Mouse (Mus musculus): ENCODE measurements around the gene Hao2. TPM values are rescaled to one million over a fixed set of nuclear protein-coding genes. Genes with fewer than 3 reads are reported as not detected.

Gene Hao2
- 134 and 139 TPM in 2 replicates for polyA plus RNA-seq (2015; fragmentation: Nextera tagmentation; extraction: Ambion mirVana)

- no peak within 1 kb of the TSS for H3K4me3 ChIP-seq (replicated peaks; ENCODE audit: low read depth, low read length)
- DNase-seq (ENCODE audit: low spot score) (peak; percentile 38), ATAC-seq (replicated peaks; ENCODE audit: low FRiP score, low read depth) (peak; percentile 67; the same call in 1 of the 2 replicates)
- H3K9me3 ChIP-seq (replicated peaks; ENCODE audit: low read length) = no peaks in the 10 kb centered on the region
- no peak for TF ChIP-seq CTCF (IDR thresholded peaks at IDR 0.05; ENCODE audit: low read depth)
- peak within 1 kb of the TSS; percentile 30 for H3K4me2 ChIP-seq (ENCODE audit: low read length)
- H3K4me1 ChIP-seq (replicated peaks; ENCODE audit: insufficient read depth, low read length) = no peaks in the 10 kb centered on the region
- no peak within 1 kb of the TSS for H3K9ac ChIP-seq (ENCODE audit: low read depth, low read length)
- 39% methylated on average over 3 of the region's 3 CpGs for WGBS
- H3K36me3 ChIP-seq (ENCODE audit: insufficient read depth, low read length) = no peaks in the 10 kb centered on the region
- no peaks in the 10 kb centered on the region for H3K27me3 ChIP-seq (ENCODE audit: insufficient read depth, low read length)
- peak within 1 kb of the TSS; percentile 77 for H3K27ac ChIP-seq
These were observed at the start of gene Hao2 for GRCm38 (mm10) chr3:98893057-98893772. Hao2 (minus strand) TSS chr3:98893239.

- no peaks in the 10 kb centered on the region for H3K4me1 ChIP-seq (replicated peaks; ENCODE audit: insufficient read depth, low read length)
- H3K4me3 ChIP-seq (replicated peaks; ENCODE audit: low read depth, low read length) = no peak overlapping the region; the same call in 1 of the 2 replicates
- H3K27me3 ChIP-seq (ENCODE audit: insufficient read depth, low read length) = no peaks in the 10 kb centered on the region
- H3K4me2 ChIP-seq (ENCODE audit: low read length) = peak overlapping the region; percentile 55
- DNase-seq (ENCODE audit: low spot score) = no peak
- H3K27ac ChIP-seq = no peak overlapping the region
- 9% methylated on average over 10 of the region's 10 CpGs for WGBS
- no peak for TF ChIP-seq CTCF (IDR thresholded peaks at IDR 0.05; ENCODE audit: low read depth)
- no peaks in the 10 kb centered on the region for H3K9me3 ChIP-seq (replicated peaks; ENCODE audit: low read length)
- H3K36me3 ChIP-seq (ENCODE audit: insufficient read depth, low read length) = no peaks in the 10 kb centered on the region
- no peak overlapping the region for H3K9ac ChIP-seq (ENCODE audit: low read depth, low read length)
- ATAC-seq (replicated peaks; ENCODE audit: low FRiP score, low read depth) = 0 out of 2 replicates have a peak, but pooled peaks have one; percentile 10
These were observed 48.6 kb upstream of the Hao2 start for GRCm38 (mm10) chr3:98941601-98942000.

- Histone ChIP-seq H3K4me2 (ENCODE audit: low read length) (peak overlapping the region; percentile 55), H3K27ac (no peak overlapping the region), H3K9me3 (replicated peaks; ENCODE audit: low read length) (no peaks in the 10 kb centered on the region), H3K27me3 (ENCODE audit: insufficient read depth, low read length) (no peaks in the 10 kb centered on the region), H3K4me3 (replicated peaks; ENCODE audit: low read depth, low read length) (no peak overlapping the region; the same call in 1 of the 2 replicates), H3K36me3 (ENCODE audit: insufficient read depth, low read length) (no peaks in the 10 kb centered on the region), H3K9ac (ENCODE audit: low read depth, low read length) (no peak overlapping the region), H3K4me1 (replicated peaks; ENCODE audit: insufficient read depth, low read length) (no peaks in the 10 kb centered on the region)
- WGBS = 1% methylated on average over 24 of the region's 24 CpGs
- 0 out of 2 replicates have a peak, but pooled peaks have one; percentile 54 for ATAC-seq (replicated peaks; ENCODE audit: low FRiP score, low read depth)
- no peak for DNase-seq (ENCODE audit: low spot score)
- TF ChIP-seq CTCF (IDR thresholded peaks at IDR 0.05; ENCODE audit: low read depth) = no peak
These were observed 48.1 kb upstream of the Hao2 start for GRCm38 (mm10) chr3:98941066-98941551.

- Histone ChIP-seq H3K36me3 (ENCODE audit: insufficient read depth, low read length) (no peaks in the 10 kb centered on the region), H3K9me3 (replicated peaks; ENCODE audit: low read length) (no peaks in the 10 kb centered on the region), H3K4me3 (replicated peaks; ENCODE audit: low read depth, low read length) (no peak overlapping the region), H3K4me1 (replicated peaks; ENCODE audit: insufficient read depth, low read length) (no peaks in the 10 kb centered on the region), H3K4me2 (ENCODE audit: low read length) (no peak overlapping the region), H3K27ac (no peak overlapping the region), H3K9ac (ENCODE audit: low read depth, low read length) (no peak overlapping the region), H3K27me3 (ENCODE audit: insufficient read depth, low read length) (no peaks in the 10 kb centered on the region)
- WGBS = 61% methylated on average over 4 of the region's 4 CpGs
- DNase-seq (ENCODE audit: low spot score) = no peak
- no peak for TF ChIP-seq CTCF (IDR thresholded peaks at IDR 0.05; ENCODE audit: low read depth)
- ATAC-seq (replicated peaks; ENCODE audit: low FRiP score, low read depth) = no peak
These were observed 47.2 kb upstream of the Hao2 start for GRCm38 (mm10) chr3:98940225-98940624.

- ATAC-seq (replicated peaks; ENCODE audit: low FRiP score, low read depth) (no peak), DNase-seq (ENCODE audit: low spot score) (peak; percentile 39)
- no peak overlapping the region for H3K27ac ChIP-seq
- no peaks in the 10 kb centered on the region for H3K9me3 ChIP-seq (replicated peaks; ENCODE audit: low read length)
- H3K4me3 ChIP-seq (replicated peaks; ENCODE audit: low read depth, low read length) = no peak overlapping the region
- no peak overlapping the region for H3K9ac ChIP-seq (ENCODE audit: low read depth, low read length)
- H3K27me3 ChIP-seq (ENCODE audit: insufficient read depth, low read length) = no peaks in the 10 kb centered on the region
- WGBS = 37% methylated on average over 3 of the region's 3 CpGs
- TF ChIP-seq CTCF (IDR thresholded peaks at IDR 0.05; ENCODE audit: low read depth) = no peak
- no peaks in the 10 kb centered on the region for H3K4me1 ChIP-seq (replicated peaks; ENCODE audit: insufficient read depth, low read length)
- no peaks in the 10 kb centered on the region for H3K36me3 ChIP-seq (ENCODE audit: insufficient read depth, low read length)
- no peak overlapping the region for H3K4me2 ChIP-seq (ENCODE audit: low read length)
These were observed 43.4 kb upstream of the Hao2 start for GRCm38 (mm10) chr3:98936446-98936845.

GRCm38 (mm10) chr3:98934601-98935000, 41.6 kb upstream of the Hao2 start:
- Histone ChIP-seq H3K9me3 (replicated peaks; ENCODE audit: low read length) (no peaks in the 10 kb centered on the region), H3K27me3 (ENCODE audit: insufficient read depth, low read length) (no peaks in the 10 kb centered on the region), H3K9ac (ENCODE audit: low read depth, low read length) (no peak overlapping the region), H3K4me3 (replicated peaks; ENCODE audit: low read depth, low read length) (no peak overlapping the region), H3K36me3 (ENCODE audit: insufficient read depth, low read length) (no peaks in the 10 kb centered on the region), H3K27ac (peak overlapping the region; percentile 19; the same call in 1 of the 2 replicates), H3K4me2 (ENCODE audit: low read length) (no peak overlapping the region), H3K4me1 (replicated peaks; ENCODE audit: insufficient read depth, low read length) (no peaks in the 10 kb centered on the region)
- TF ChIP-seq CTCF (IDR thresholded peaks at IDR 0.05; ENCODE audit: low read depth) = no peak
- no peak for ATAC-seq (replicated peaks; ENCODE audit: low FRiP score, low read depth)
- no peak for DNase-seq (ENCODE audit: low spot score)
- 39% methylated on average over 7 of the region's 7 CpGs for WGBS
